In the genomic region with DNA sequence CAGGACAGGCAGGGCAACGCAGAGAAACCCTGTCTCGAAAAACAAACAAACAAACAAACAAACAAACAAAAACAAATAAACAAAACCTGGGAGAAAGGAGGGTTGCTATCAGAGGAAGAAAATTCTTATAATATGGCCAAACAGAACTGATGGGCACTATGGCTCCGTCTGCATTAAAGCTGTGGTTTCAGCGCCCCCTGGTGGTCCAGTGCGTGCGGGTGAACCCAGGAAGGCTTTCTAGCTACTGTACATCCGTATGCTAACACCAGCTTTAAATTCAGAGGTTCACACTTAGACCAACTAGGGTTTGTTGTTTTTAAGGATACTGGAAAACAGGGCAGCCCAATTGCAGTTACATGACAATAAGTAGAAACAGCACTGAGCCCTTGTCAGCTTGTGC, we compare ENCODE assay signal across 9 mouse cellular contexts. TPM values are rescaled to one million over a fixed set of nuclear protein-coding genes. Genes with fewer than 3 reads are reported as not detected.
DNase-seq lines count a peak whose midpoint lies in the region; TF ChIP-seq lines count a peak whose summit lies in the region.
"Had no signal": no experiment of that assay in that cellular context is flagged by ENCODE, and none has a peak within 500 bp of the region (broad histone marks: within the 10 kb centered on the region; RNA-seq: fewer than 3 reads in every experiment).

No protein-coding gene starts in this region.

- H3K27ac ChIP-seq in olfactory bulb, adult 2 months (ENCODE audit: insufficient read depth, low read depth, low read length): no peak overlapping the region
- H3K27ac ChIP-seq: heart, embryonic 13.5 days had no signal

- TF ChIP-seq CTCF in lung, adult 2 months (IDR thresholded peaks at IDR 0.05; ENCODE audit: insufficient read depth, low read length): peak; percentile 81
- peak; percentile 66; the same call in 1 of the 2 replicates for TF ChIP-seq CTCF in olfactory bulb, adult 2 months (IDR thresholded peaks at IDR 0.05; ENCODE audit: insufficient read depth, low read depth, low read length)

- WGBS in large intestine, adult 2 months: 38% methylated on average over 7 of the region's 7 CpGs
- 37% methylated on average over 7 of the region's 7 CpGs for WGBS in lung, adult 2 months
- 30% methylated on average over 7 of the region's 7 CpGs for WGBS in olfactory bulb, adult 2 months

- no peak for TF ChIP-seq POLR2A in lung, adult 2 months (IDR thresholded peaks at IDR 0.05; ENCODE audit: borderline replicate concordance, extremely low read depth, low read depth, low read length)
- TF ChIP-seq POLR2A in olfactory bulb, adult 2 months (IDR thresholded peaks at IDR 0.05; ENCODE audit: insufficient read depth, low read depth, low read length): no peak

- H3K4me3 ChIP-seq in lung, adult 2 months (replicated peaks; ENCODE audit: extremely low read depth, low read depth, low read length): no peak overlapping the region
- no peak overlapping the region for H3K4me3 ChIP-seq in olfactory bulb, adult 2 months (ENCODE audit: insufficient read depth, low read depth, low read length)
- H3K4me3 ChIP-seq: heart, embryonic 13.5 days had no signal

- H3K4me1 ChIP-seq in lung, adult 2 months (ENCODE audit: control insufficient read depth, insufficient read depth, low read length): no peaks in the 10 kb centered on the region
- H3K4me1 ChIP-seq in olfactory bulb, adult 2 months (ENCODE audit: control insufficient read depth, insufficient read depth, low read length): no peaks in the 10 kb centered on the region

- DNase-seq in CD4-positive helper T cell, adult 2 months (ENCODE audit: low read depth, low spot score): peak; percentile 56
- DNase-seq in adrenal gland, adult 18-20 months (ENCODE audit: low spot score in 2 of 2): peak; percentile 78 to 83
- DNase-seq in embryo, embryonic 10 days (ENCODE audit: low spot score): peak; percentile 77
- DNase-seq in gastrocnemius, postnatal 4 days (ENCODE audit: low spot score in 2 of 2): peak; percentile 74 to 88
- peak; percentile 18 for DNase-seq in large intestine, adult 2 months (ENCODE audit: low read depth, low spot score)
- peak; percentile 79 for DNase-seq in lung, adult 2 months
- peak; percentile 69 for DNase-seq in thymus, postnatal 0 days (ENCODE audit: low spot score)

RNA-seq across cellular contexts. Expression of a gene that starts 12.2 kb away (rescaled TPM):
- total RNA-seq in adrenal gland, adult 18-20 months (2021): 10 to 100 TPM; 42.8 to 57.0 TPM
- total RNA-seq in gastrocnemius, postnatal 4 days (2021): 10 to 100 TPM; 56.9 to 57.7 TPM
- 7.4 and 7.9 TPM in 2 replicates for polyA plus RNA-seq in large intestine, adult 2 months (2012; rRNA removed)
- 4.5 and 5.1 TPM in 2 replicates for polyA plus RNA-seq in lung, adult 2 months (2012; rRNA removed)
- polyA plus RNA-seq in olfactory bulb, adult 2 months (2012; ENCODE audit: insufficient read depth, insufficient read length, low replicate concordance, missing spikeins): not detected in 2 replicates
- polyA plus RNA-seq in thymus, postnatal 0 days (2015; fragmentation: Nextera tagmentation; extraction: Ambion mirVana): 110 and 116 TPM in 2 replicates

RNA-seq across cellular contexts. Expression of a gene that starts 59.2 kb away (rescaled TPM):
- 10 to 100 TPM; 15.2 to 18.3 TPM for total RNA-seq in adrenal gland, adult 18-20 months (2021)
- 10 to 100 TPM; 71.0 to 88.4 TPM for total RNA-seq in gastrocnemius, postnatal 4 days (2021)
- 17.0 and 24.8 TPM in 2 replicates for polyA plus RNA-seq in large intestine, adult 2 months (2012; rRNA removed)
- polyA plus RNA-seq in lung, adult 2 months (2012; rRNA removed): 31.4 and 34.3 TPM in 2 replicates
- not detected in 2 replicates for polyA plus RNA-seq in olfactory bulb, adult 2 months (2012; ENCODE audit: insufficient read depth, insufficient read length, low replicate concordance, missing spikeins)
- 36.9 and 44.3 TPM in 2 replicates for polyA plus RNA-seq in thymus, postnatal 0 days (2015; fragmentation: Nextera tagmentation; extraction: Ambion mirVana)

Comparison
In these comparisons a context has a peak if more than half of its experiments do, and no peak if none do; other contexts are left out.
1. DNase-seq: peak in every context shown above with its lines; median percentile 81 in gastrocnemius, postnatal 4 days; 80 in adrenal gland, adult 18-20 months; 79 in lung, adult 2 months; 77 in embryo, embryonic 10 days; 69 in thymus, postnatal 0 days; 56 in CD4-positive helper T cell, adult 2 months; 18 in large intestine, adult 2 months.